Mouse (Mus musculus): ENCODE measurements around the gene Lman2l.

- TF ChIP-seq CTCF (IDR thresholded peaks at IDR 0.05; ENCODE audit: low read depth, low read length), result no peak
- TF ChIP-seq POLR2A (IDR thresholded peaks at IDR 0.05; ENCODE audit: insufficient read depth, low read length), result no peak
These were observed 44.6 kb upstream of the Lman2l start for GRCm38 (mm10) chr1:36489661-36490060.

Data from ES-Bruce4 (cell line).